Mouse (Mus musculus) lung, adult 2 months (tissue): ENCODE results near the gene Hmcn1.

Experiments
- CTCF ChIP-seq: fragments of 200-500 bp; IDR thresholded peaks from 2 replicates; pipeline ENCODE4 v1.5.1; 2011; ENCODE audit warnings: mild to moderate bottlenecking, low read length, control low read depth; ENCODE audit not compliant: insufficient read depth
- POLR2A ChIP-seq: fragments of 200-500 bp; IDR thresholded peaks from 2 replicates; pipeline ENCODE4 v1.6.1; 2011; ENCODE audit warnings: low read depth, mild to moderate bottlenecking, control low read depth, low read length, borderline replicate concordance; ENCODE audit errors: extremely low read depth

DNA sequence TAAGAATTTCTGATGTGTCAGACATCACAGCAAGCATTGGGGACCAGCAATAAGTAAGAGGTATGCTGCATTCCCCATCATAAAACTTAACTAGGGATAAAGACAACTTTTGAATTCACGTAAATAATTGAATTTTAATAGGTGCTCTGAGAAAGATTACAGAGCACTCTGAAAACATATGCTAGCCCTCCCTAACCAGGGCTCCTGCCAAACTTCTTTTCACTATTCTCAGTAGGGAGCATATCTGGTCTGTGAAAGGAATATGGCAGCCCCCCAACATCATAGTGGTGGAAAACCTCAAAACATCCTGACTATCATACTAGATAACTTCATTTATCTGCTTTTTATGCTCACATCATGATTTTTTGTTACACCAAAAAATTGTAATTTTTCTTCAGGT lies 347.9 kb downstream of the Hmcn1 start:
- TF ChIP-seq CTCF (no peak), POLR2A (no peak)
